Mouse (Mus musculus): ENCODE results near the gene 9830107B12Rik.

The 9830107B12Rik gene

DNA sequence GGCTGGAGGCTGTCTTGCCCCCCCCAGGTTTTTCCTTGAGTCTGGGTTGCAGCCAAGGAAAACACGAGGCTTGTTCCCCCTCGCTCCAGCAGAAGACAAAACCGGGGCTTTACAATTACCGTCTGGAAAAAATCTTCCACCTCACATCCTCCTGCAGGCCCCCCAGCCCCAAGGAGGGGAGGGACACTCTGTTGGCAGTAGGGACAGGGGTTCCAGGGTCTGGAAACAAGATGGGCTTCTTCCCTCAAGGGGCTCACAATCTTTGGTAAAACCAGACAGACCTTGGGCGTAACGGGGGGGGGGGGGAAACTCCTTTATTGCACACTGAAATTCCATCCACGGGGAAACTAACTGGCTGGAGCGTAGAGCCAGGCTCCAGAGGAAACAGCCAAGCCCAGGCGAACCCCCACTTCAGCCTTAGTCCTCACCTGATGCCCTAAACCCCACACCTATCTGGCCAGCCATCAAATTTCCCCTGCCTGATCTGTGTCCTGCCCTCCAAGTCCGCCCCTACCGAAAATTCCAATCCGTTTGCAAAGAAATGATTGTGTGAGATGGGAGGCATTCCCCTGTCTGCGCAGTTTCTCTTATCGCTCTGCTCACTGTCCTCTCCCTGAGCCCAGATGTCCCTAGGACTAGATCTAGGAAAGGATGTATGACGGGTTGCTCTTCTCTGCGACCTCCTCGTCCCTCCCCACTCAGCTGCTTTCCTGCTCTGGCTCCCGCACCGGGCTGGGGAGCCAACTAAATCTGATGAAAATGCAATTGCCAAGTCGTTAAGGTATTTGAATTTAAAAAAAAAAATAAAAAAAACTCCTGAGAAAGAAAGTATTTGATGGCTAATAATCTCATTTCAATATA, 51.0 kb downstream of the 9830107B12Rik start:
- DNase-seq: no peak

DNA sequence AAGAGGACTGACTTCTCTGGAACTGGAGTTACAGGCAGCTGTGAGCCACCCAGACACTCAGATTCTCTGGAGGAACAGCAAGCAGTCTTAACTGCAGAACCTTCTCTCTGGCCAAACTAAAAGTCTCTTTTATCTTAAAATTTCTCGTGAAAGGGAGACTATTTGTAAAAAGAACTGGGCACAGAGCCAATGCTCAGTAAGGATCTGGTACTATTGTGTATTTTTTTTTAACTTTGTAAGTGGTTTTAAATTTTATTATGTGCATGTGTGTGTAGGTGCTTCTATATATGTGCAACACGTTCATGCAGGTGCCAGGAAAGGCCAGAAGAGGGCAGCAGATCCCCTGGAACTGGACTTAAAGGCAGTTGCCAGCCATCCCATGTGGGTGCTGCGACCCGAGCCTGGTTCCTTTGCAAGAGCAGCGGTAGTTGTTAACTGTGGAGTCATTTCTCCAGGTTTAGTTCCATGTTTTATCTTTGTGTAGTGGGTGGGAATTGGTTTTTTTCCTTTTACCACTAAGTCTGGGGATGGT, 52.7 kb downstream of the 9830107B12Rik start:
- DNase-seq: no peak

DNA sequence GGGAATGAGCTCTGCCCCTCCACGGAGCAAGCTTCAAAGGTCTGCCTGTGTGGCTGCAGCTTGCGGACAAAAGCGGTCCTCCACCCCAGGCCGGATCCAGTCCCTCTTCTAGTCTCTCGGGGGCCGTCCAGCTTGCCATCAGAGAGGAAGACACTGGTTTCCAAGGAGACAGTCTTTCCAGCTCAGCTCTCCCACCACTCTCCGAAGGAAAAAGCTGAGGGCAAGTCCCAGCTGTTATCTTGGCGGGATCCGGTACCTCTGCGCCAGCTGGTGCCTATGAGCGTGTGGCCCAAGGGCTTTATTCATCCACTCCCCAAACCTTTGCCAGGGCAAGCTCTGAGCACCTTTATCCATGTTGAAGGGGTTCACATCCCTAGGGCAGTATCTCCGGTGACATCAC, 55.8 kb downstream of the 9830107B12Rik start:
- DNase-seq: no peak

DNA sequence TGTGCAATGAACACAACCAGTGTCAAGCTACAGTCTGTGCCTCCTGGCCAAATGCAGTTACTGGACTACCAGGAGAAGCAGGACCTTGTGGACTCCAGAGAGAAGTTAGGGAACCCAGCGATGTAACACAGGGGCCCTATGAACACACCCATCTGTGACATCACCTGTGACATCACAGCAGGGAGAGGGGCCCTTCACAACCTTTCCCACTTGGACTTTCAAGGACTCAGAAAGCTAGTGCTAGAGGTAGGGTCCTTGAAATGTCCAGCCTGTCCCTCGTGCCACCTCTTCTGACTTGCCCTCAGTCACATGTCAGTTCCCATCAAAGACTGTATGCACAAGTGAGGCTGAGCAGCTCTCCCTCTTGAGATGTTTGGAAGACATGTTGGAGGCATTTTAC, 56.6 kb downstream of the 9830107B12Rik start:
- no peak for DNase-seq

DNA sequence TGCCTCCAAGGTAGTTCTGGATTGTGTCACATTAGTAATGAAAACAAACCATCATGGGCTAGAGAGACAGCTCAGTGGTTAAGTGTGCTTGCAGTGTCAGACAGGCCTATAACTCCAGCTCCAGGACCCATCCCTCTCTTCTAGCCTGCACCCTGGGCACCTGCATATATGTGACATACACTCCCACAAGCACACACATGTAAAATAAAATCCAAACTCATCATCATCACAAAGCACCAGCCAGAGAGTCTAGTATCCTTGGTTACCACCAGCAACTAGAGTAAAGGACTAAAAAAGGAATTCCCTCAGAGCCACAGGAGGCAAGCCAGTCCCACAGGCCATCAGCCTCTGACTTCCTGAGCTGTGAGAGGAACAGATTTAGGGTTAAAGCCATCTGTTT, 57.0 kb downstream of the 9830107B12Rik start, which contains the start of gene 1700067P10Rik:
1700067P10Rik (plus strand) TSS at position 301 of the 400 bp plus-strand sequence.
- DNase-seq: no peak

DNA sequence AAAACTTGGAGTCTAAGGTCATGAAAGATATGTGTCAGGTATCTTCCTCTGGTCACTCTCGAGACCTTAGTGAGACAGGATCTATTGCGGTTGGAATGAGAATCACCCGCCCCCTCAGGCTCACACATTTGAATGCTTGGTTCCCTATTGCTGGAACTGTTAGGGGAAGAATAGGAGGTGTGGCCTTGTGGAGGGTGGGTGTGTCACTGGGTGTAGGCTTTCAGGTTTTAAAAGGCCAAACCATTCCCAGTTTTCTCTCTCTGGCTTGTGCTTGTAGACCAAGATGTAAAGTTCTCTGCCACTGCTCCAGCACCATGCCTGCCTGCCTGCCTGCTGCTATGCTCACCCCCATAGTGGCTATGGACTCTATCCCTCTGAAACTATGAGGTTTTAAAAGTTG, 65.4 kb downstream of the 9830107B12Rik start:
- DNase-seq: no peak
